8 mouse cellular contexts compared by ENCODE assay signal in the genomic region with DNA sequence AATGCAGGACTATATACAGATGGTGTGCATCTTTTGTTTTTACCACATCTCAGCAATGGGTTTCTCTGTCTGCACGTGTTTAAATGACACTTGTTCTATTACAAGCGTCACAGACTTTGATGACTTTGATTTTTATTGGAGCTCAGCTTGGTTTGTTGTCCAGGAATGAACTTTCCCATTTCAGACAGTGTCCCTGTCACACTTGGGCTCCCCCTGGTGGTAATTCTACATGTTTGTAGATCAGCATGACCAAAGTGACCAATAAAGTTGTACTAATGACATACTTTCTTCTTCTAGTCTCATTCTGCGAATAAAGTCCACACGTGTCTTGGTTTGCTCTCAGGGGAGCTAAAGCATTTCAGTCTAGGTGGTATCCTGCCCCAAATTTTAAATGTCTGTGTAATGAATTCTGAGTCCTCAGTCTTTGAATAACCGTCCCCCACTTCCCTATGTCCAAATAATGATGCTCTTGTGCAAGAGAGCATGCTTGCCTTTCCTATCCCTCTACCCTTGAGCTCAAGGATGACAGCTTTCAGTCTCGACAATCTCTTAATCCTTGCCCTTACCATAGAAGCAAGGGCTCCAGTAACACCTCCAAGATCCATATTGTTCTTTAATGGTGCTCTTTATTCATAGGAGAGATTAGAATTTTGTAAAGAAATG. TPM values are rescaled to one million over a fixed set of nuclear protein-coding genes. Genes with fewer than 3 reads are reported as not detected.
A peak's percentile ranks its signal among the peaks of the same experiment; 100 is the strongest.
DNase-seq lines count a peak whose midpoint lies in the region; ATAC-seq and TF ChIP-seq lines count a peak whose summit lies in the region.
"Had no signal": no experiment of that assay in that cellular context is flagged by ENCODE, and none has a peak within 500 bp of the region (broad histone marks: within the 10 kb centered on the region; RNA-seq: fewer than 3 reads in every experiment).

No protein-coding gene starts in this region.

- TF ChIP-seq CTCF in E14TG2a.4 (conservative IDR thresholded peaks at IDR 0.05; ENCODE audit: low read length) = peak; percentile 60

- no peak overlapping the region for H3K4me3 ChIP-seq in E14TG2a.4 (replicated peaks; ENCODE audit: low read length)
- H3K4me3 ChIP-seq in neural tube, embryonic 12.5 days = no peak overlapping the region
- H3K4me3 ChIP-seq: erythroblast, embryonic 14.5 days had no signal

- no peaks in the 10 kb centered on the region for H3K36me3 ChIP-seq in E14TG2a.4 (ENCODE audit: insufficient read depth, low read length)
- H3K36me3 ChIP-seq in neural tube, embryonic 12.5 days = no peaks in the 10 kb centered on the region

- H3K27ac ChIP-seq in neural tube, embryonic 12.5 days = no peak overlapping the region

- WGBS in neural tube, embryonic 12.5 days = 58% methylated on average over 6 of the region's 6 CpGs

- no peaks in the 10 kb centered on the region for H3K27me3 ChIP-seq in E14TG2a.4 (ENCODE audit: insufficient read depth, low read length)
- H3K27me3 ChIP-seq in neural tube, embryonic 12.5 days (replicated peaks) = no peaks in the 10 kb centered on the region

- no peak overlapping the region for H3K4me2 ChIP-seq in neural tube, embryonic 12.5 days (replicated peaks)

- no peaks in the 10 kb centered on the region; the same call in 1 of the 2 replicates for H3K4me1 ChIP-seq in E14TG2a.4 (replicated peaks; ENCODE audit: low read depth, low read length)
- H3K4me1 ChIP-seq in neural tube, embryonic 12.5 days = no peaks in the 10 kb centered on the region

- H3K9ac ChIP-seq in neural tube, embryonic 12.5 days = no peak overlapping the region

- DNase-seq in kidney, adult 8-10 months = peak; percentile 24 to 36
- DNase-seq in kidney, adult 11 months = no peak
- peak; percentile 1 for DNase-seq in T-cell, adult 2 months (ENCODE audit: low spot score)
- peak; percentile 56 for DNase-seq in embryo, embryonic 11.5 days (ENCODE audit: low read depth, low spot score)
- peak; percentile 9 for DNase-seq in layer of hippocampus, adult 9-10 months (ENCODE audit: low spot score)

- ATAC-seq in neural tube, embryonic 12.5 days (ENCODE audit: low FRiP score, low read depth) = 0 out of 2 replicates have a peak, but pooled peaks have one; percentile 48

- peaks cover 13% of the 10 kb centered on the region for H3K9me3 ChIP-seq in E14TG2a.4 (ENCODE audit: low read length)
- 0 out of 2 replicates have a peak, but pooled peaks cover 6% of the 10 kb centered on the region for H3K9me3 ChIP-seq in neural tube, embryonic 12.5 days

RNA-seq across cellular contexts. Expression of a gene that starts 1.9 kb away (rescaled TPM):
- polyA plus RNA-seq in neural tube, embryonic 12.5 days (2016; fragmentation: Nextera tagmentation; extraction: Ambion mirVana) = not detected in 2 replicates
- polyA plus RNA-seq: erythroblast, embryonic 14.5 days had no signal

RNA-seq across cellular contexts. Expression of a gene that starts 9.5 kb away (rescaled TPM):
- not detected in 2 replicates for polyA plus RNA-seq in neural tube, embryonic 12.5 days (2016; fragmentation: Nextera tagmentation; extraction: Ambion mirVana)
- polyA plus RNA-seq: erythroblast, embryonic 14.5 days had no signal

RNA-seq across cellular contexts. Expression of a gene that starts 19.2 kb away (rescaled TPM):
- polyA plus RNA-seq in neural tube, embryonic 12.5 days (2016; fragmentation: Nextera tagmentation; extraction: Ambion mirVana) = not detected in 2 replicates
- polyA plus RNA-seq: erythroblast, embryonic 14.5 days had no signal

RNA-seq across cellular contexts. Expression of a gene that starts 34.9 kb away (rescaled TPM):
- not detected in 2 replicates for polyA plus RNA-seq in neural tube, embryonic 12.5 days (2016; fragmentation: Nextera tagmentation; extraction: Ambion mirVana)
- polyA plus RNA-seq: erythroblast, embryonic 14.5 days had no signal

RNA-seq across cellular contexts. Expression of a gene that starts 37.9 kb away (rescaled TPM):
- 151 and 171 TPM in 2 replicates for polyA plus RNA-seq in neural tube, embryonic 12.5 days (2016; fragmentation: Nextera tagmentation; extraction: Ambion mirVana)
